Mouse (Mus musculus) megakaryocyte, embryonic 14.5 days (primary cell): ENCODE data around the gene Apon. TPM values are rescaled to one million over a fixed set of nuclear protein-coding genes. Genes with fewer than 3 reads are reported as not detected.

ENCODE experiments used
- H3K27me3 ChIP-seq: replicated peaks from 2 replicates; pipeline ENCODE3; 2012; ENCODE audit warnings: inconsistent platforms
- H3K36me3 ChIP-seq: replicated peaks from 2 replicates; pipeline ENCODE3; 2012; ENCODE audit warnings: low read length, inconsistent platforms, mixed read lengths
- H3K4me1 ChIP-seq: 2 replicates; pipeline ENCODE4 v1.6.1; 2012; ENCODE audit warnings: inconsistent platforms
- H3K4me3 ChIP-seq: replicated peaks from 2 replicates; pipeline ENCODE3; 2012; ENCODE audit warnings: moderate library complexity, mild to moderate bottlenecking, inconsistent platforms
- H3K9me3 ChIP-seq: 2 replicates; pipeline ENCODE4 v1.6.1; 2012; ENCODE audit warnings: inconsistent platforms
- FLI1 ChIP-seq: IDR thresholded peaks from 2 replicates; pipeline ENCODE4 v1.6.1; 2012; ENCODE audit warnings: low read length, inconsistent platforms, mixed read lengths
- GATA1 ChIP-seq: IDR thresholded peaks from 3 replicates; pipeline ENCODE4 v1.6.1; 2012; ENCODE audit warnings: mixed read lengths, low read length, inconsistent platforms, borderline replicate concordance
- polyA plus RNA-seq: library from polyadenylated mRNA; stranded (reverse); fragments of >175 nt; gene quantifications from 2 replicates; pipeline ENCODE4 v1.2.3, GENCODE M21; 2012; ENCODE audit warnings: low replicate concordance; ENCODE audit not compliant: insufficient read depth

The Apon gene
- polyA plus RNA-seq, 1 experiment: not detected

DNA sequence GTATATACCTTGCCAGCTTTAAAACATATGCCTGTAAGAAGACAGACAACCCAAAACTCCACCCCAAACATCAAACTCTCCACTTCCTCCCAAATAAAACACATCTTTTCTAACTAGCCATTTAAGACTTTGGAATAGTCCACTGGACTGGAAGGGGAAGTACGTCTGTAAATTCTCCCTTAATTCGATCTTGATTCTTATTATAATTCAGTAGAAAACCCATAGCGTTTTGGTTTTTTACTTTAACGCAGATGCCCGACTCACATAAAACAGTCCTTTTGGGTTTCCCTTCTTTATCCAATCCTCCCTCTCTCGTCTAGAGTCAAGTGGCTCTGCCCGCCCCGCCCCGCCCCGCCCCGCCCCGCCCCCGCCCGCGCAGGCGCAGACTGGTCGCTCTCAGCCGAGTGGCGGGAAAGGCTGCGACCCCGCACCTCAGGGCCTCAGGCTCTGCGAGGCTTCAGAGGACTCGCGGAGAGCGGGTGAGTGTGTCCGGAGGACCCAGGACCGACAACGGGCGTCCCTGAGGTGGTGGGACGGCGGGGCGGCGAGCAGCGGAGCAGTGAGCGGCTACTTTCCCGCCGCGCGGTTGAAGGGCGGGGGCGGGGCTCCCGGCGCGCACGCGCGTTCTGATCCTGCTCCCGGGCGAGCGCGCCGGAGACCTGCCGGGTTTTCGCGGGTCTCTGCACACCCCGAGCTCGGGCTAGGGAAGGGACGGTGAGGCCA, 22.0 kb upstream of the Apon start, which contains the start of gene Timeless:
Timeless (plus strand) TSS at position 369 of the 723 bp plus-strand sequence.
- peak within 1 kb of the TSS; percentile 96 for H3K4me3 ChIP-seq
- peaks cover 29% of the 10 kb centered on the region for H3K4me1 ChIP-seq
- TF ChIP-seq FLI1: no peak
- TF ChIP-seq GATA1: no peak
- no peaks in the 10 kb centered on the region for H3K9me3 ChIP-seq
- peaks cover 2% of the 10 kb centered on the region for H3K27me3 ChIP-seq
- H3K36me3 ChIP-seq: peaks cover 2% of the 10 kb centered on the region

DNA sequence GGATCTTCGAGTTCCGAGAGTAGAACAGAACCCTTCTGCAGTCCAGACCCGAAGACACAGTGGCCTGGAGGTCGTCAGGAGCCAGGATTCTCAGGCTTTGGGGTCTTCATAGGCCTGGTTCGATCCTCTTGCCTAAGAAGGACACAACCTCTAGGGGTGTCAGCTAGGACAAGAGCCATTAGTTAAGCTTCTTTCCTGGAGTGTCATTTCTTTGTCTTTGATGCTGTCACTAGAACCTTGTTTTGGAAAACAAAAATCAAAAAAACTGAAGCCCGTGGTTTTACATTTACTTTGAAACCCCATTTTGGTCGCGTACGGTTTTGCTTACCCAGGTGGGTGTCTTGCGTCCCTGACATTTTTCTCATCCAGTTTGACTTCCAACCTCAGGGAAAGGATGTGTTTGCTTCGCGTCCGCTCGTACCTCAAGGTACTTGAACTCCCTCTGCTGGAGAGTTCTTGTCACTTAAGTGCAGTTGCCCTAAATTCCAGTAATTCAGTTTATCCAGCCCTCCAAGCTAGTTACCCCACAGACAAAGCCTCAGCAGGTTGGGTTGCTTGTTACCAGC, 21.4 kb upstream of the Apon start:
- Histone ChIP-seq H3K36me3 (peaks cover 2% of the 10 kb centered on the region), H3K27me3 (no peaks in the 10 kb centered on the region), H3K4me3 (peak overlapping the region; percentile 96), H3K9me3 (no peaks in the 10 kb centered on the region), H3K4me1 (peaks cover 29% of the 10 kb centered on the region)
- TF ChIP-seq GATA1: no peak
- no peak for TF ChIP-seq FLI1

DNA sequence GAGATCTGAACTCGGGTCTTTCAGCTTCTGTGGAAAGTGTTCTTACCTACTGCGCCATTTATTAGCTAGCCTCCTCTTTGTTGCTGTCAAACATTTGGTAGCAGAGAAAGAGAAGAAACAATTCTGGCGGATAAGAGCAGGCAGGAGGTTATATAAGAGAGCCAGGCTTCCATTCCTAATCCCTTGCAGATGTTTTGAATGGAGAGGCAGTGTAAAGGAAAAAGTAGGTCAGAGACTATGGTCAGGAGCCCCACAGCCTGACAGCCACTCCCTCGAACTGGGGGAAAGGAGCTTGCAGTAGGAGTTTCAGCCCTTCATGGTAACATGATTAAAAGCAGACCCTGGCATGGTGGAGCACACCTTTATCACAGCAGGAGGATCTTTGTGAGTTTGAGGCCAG, 17.6 kb upstream of the Apon start:
- no peaks in the 10 kb centered on the region for H3K27me3 ChIP-seq
- peaks cover 19% of the 10 kb centered on the region for H3K36me3 ChIP-seq
- TF ChIP-seq GATA1: no peak
- TF ChIP-seq FLI1: no peak
- H3K4me1 ChIP-seq: peaks cover 48% of the 10 kb centered on the region
- no peaks in the 10 kb centered on the region for H3K9me3 ChIP-seq
- no peak overlapping the region for H3K4me3 ChIP-seq

- H3K4me3 ChIP-seq: no peak overlapping the region
- no peaks in the 10 kb centered on the region for H3K9me3 ChIP-seq
- TF ChIP-seq GATA1: no peak
- TF ChIP-seq FLI1: no peak
- H3K27me3 ChIP-seq: no peaks in the 10 kb centered on the region
- peaks cover 32% of the 10 kb centered on the region for H3K36me3 ChIP-seq
- H3K4me1 ChIP-seq: peaks cover 44% of the 10 kb centered on the region
These were observed 16.0 kb upstream of the Apon start for GRCm38 (mm10) chr10:128237807-128238480.

GRCm38 (mm10) chr10:128239140-128239539, 14.8 kb upstream of the Apon start:
- no peak for TF ChIP-seq FLI1
- no peak for TF ChIP-seq GATA1
- no peaks in the 10 kb centered on the region for H3K27me3 ChIP-seq
- no peaks in the 10 kb centered on the region for H3K9me3 ChIP-seq
- no peak overlapping the region for H3K4me3 ChIP-seq
- H3K36me3 ChIP-seq: peaks cover 42% of the 10 kb centered on the region
- peaks cover 40% of the 10 kb centered on the region for H3K4me1 ChIP-seq

DNA sequence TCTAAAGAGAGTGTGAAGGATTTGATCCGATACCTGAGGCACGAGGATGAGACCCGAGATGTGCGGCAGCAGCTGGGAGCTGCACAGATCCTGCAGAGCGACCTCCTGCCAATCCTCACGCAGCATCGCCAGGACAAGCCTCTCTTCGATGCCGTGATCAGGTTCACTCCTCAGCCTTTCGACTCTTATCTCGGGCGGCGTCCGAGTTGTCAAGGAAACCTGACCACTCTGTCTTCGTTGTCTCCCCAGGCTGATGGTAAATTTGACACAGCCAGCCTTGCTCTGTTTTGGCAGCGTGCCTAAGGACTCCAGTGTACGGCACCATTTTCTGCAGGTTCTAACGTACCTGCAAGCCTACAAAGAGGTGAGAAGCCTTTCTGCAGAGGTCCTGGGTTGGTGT, 13.8 kb upstream of the Apon start:
- Histone ChIP-seq H3K4me3 (no peak overlapping the region), H3K4me1 (peaks cover 35% of the 10 kb centered on the region), H3K9me3 (no peaks in the 10 kb centered on the region), H3K27me3 (no peaks in the 10 kb centered on the region), H3K36me3 (peaks cover 50% of the 10 kb centered on the region)
- TF ChIP-seq FLI1 (no peak), GATA1 (no peak)

DNA sequence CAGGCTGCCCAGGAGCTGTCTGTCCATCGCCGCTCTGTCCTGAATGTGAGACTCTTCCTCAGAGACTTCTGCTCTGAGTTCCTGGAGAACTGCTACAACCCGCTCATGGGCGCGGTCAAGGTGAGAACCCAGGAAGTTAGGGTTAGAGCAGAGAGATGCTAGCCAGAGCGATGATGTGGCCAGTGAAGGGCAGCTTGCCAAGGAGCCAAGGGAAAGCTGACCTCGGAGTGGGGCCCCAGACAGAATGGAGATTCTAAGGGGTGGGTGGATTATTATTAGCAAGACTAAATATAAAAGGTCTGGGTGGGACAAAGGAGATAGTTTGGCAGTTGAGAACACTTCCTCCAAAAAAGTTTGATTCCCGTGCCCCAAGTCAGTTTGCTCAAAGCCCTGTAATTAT, 10.6 kb upstream of the Apon start:
- Histone ChIP-seq H3K27me3 (no peaks in the 10 kb centered on the region), H3K4me3 (no peak overlapping the region), H3K4me1 (peaks cover 30% of the 10 kb centered on the region), H3K9me3 (no peaks in the 10 kb centered on the region), H3K36me3 (peaks cover 78% of the 10 kb centered on the region)
- TF ChIP-seq GATA1 (no peak), FLI1 (no peak)

DNA sequence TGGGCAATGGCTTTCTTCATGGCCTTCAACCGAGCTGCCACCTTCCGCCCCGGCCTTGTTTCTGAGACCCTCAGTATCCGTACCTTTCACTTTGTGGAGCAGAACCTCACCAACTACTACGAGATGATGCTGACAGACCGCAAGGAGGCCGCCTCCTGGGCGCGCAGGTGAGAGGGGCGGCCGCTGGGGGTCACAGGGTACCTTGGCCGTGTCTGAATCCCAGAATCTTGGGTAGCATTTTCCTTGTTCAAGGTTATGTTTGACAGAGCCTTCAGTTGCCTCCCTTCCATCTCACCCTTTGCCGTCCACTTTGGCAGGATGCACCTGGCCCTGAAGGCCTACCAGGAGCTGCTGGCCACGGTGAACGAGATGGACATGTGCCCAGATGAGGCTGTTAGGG, 9.8 kb upstream of the Apon start:
- Histone ChIP-seq H3K4me1 (peaks cover 23% of the 10 kb centered on the region), H3K4me3 (no peak overlapping the region), H3K27me3 (no peaks in the 10 kb centered on the region), H3K36me3 (peaks cover 87% of the 10 kb centered on the region), H3K9me3 (no peaks in the 10 kb centered on the region)
- no peak for TF ChIP-seq FLI1
- TF ChIP-seq GATA1: no peak

- Histone ChIP-seq H3K9me3 (no peaks in the 10 kb centered on the region), H3K27me3 (no peaks in the 10 kb centered on the region), H3K4me3 (no peak overlapping the region), H3K36me3 (peaks cover 94% of the 10 kb centered on the region), H3K4me1 (peaks cover 10% of the 10 kb centered on the region; the same call in 1 of the 2 replicates)
- TF ChIP-seq FLI1 (no peak), GATA1 (no peak)
These were observed 6.7 kb upstream of the Apon start for GRCm38 (mm10) chr10:128247020-128247732.
